Mouse (Mus musculus): ENCODE measurements around the gene Cypt2.
"Not testable (repeated sequence)": the region's sequence is repeated elsewhere in the genome, so short reads cannot be mapped to it uniquely, and the experiment has no call there.

Gene Cypt2

DNA sequence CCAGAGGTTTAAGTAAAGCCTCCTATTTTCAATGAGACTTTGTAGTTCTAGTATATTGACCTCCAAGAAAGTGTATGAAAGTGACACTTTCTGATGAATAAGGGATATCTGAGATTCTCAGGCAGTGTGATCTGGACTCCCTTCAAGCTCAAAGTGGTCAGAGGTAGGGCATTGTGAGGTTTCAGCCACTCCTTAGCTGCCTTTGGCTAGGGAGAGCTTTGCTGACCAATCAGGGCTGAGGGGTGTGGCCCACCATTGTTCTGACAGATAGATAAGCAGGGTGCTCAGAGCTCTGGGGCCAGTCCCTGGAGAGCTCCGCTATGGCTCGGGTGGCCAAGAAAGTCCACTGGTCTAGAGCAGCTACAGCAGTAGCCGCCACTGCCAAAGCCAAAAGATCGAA, at the start of gene Cypt2:
Cypt2 (plus strand) TSS at position 301 of the 400 bp plus-strand sequence.
- not testable (repeated sequence) for DNase-seq (ENCODE audit: low spot score in 2 of 2)

DNA sequence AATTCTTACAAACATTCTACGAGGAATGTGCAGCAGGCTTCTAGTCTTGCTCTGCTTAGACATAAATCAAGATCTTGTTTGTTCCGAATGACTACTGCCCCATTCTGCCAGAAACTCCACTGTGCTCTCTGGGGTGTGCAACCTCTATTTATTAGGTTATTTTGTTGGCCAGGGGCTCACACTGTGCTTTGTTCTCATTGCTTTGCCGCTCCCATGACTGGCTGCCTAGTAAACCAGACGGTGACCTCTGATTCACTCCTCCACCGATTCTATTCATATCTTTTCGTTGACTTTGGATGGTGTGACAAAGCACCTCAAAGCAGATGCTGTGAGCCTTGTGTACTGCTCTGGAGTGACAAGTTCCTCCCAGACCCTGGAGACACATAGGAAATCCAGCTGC, 46.7 kb downstream of the Cypt2 start:
- no peak for DNase-seq (ENCODE audit: low spot score in 2 of 2)

Measured in urinary bladder, postnatal 36 days (tissue).